Mouse (Mus musculus): Measurements from ENCODE around the gene Kcnk4.

- TF ChIP-seq CTCF (IDR thresholded peaks at IDR 0.05; ENCODE audit: low read depth) (no peak), EP300 (optimal IDR thresholded peaks at IDR 0.05) (no peak)
Observed at GRCm38 (mm10) chr19:6933436-6934194, 700 bp downstream of the Kcnk4 start.

Measured in stomach, postnatal 0 days (tissue).